Mouse (Mus musculus): ENCODE measurements around the gene Bptf. TPM values are rescaled to one million over a fixed set of nuclear protein-coding genes. Genes with fewer than 3 reads are reported as not detected.
"Not testable (repeated sequence)": the region's sequence is repeated elsewhere in the genome, so short reads cannot be mapped to it uniquely, and the experiment has no call there.

Bptf gene
- polyA plus RNA-seq, 1 experiment from 2014 or later: 25.5 TPM

- not testable (repeated sequence) for H3K27ac ChIP-seq; H3K9me3 ChIP-seq; H3K27me3 ChIP-seq (ENCODE audit: insufficient read depth, poor library complexity, severe bottlenecking); H3K36me3 ChIP-seq; DNase-seq (ENCODE audit: low spot score); H3K4me1 ChIP-seq; H3K4me3 ChIP-seq
- WGBS: 94% methylated on average over 10 of the region's 10 CpGs
Observed at GRCm38 (mm10) chr11:107136458-107136857, 4.5 kb upstream of the Bptf start.

- H3K4me1 ChIP-seq: peaks cover 6% of the 10 kb centered on the region; the same call in 1 of the 2 replicates
- H3K27me3 ChIP-seq (ENCODE audit: insufficient read depth, poor library complexity, severe bottlenecking): no peaks in the 10 kb centered on the region
- no peak overlapping the region for H3K4me3 ChIP-seq
- H3K27ac ChIP-seq: no peak overlapping the region
- no peaks in the 10 kb centered on the region for H3K36me3 ChIP-seq
- 56% methylated on average over 3 of the region's 3 CpGs for WGBS
- DNase-seq (ENCODE audit: low spot score): no peak
- H3K9me3 ChIP-seq: no peaks in the 10 kb centered on the region
Observed at GRCm38 (mm10) chr11:107135741-107136140, 3.8 kb upstream of the Bptf start.

GRCm38 (mm10) chr11:107132426-107132825, 499 bp upstream of the Bptf start:
- H3K27ac ChIP-seq: peak overlapping the region; percentile 99
- under 1% methylated on average over 16 of the region's 16 CpGs for WGBS
- peak overlapping the region; percentile 83 for H3K4me3 ChIP-seq
- H3K27me3 ChIP-seq (ENCODE audit: insufficient read depth, poor library complexity, severe bottlenecking): no peaks in the 10 kb centered on the region
- DNase-seq (ENCODE audit: low spot score): peak; percentile 80
- no peaks in the 10 kb centered on the region for H3K9me3 ChIP-seq
- H3K36me3 ChIP-seq: no peaks in the 10 kb centered on the region
- peaks cover 13% of the 10 kb centered on the region; the same call in 1 of the 2 replicates for H3K4me1 ChIP-seq

GRCm38 (mm10) chr11:107130879-107131748, 813 bp downstream of the Bptf start:
- peak; percentile 86 for DNase-seq (ENCODE audit: low spot score)
- Histone ChIP-seq H3K4me3 (peak overlapping the region; percentile 83), H3K27me3 (ENCODE audit: insufficient read depth, poor library complexity, severe bottlenecking) (no peaks in the 10 kb centered on the region), H3K4me1 (peaks cover 13% of the 10 kb centered on the region; the same call in 1 of the 2 replicates), H3K27ac (peak overlapping the region; percentile 99), H3K9me3 (no peaks in the 10 kb centered on the region), H3K36me3 (0 out of 2 replicates have a peak, but pooled peaks cover 3% of the 10 kb centered on the region)
- WGBS: under 1% methylated on average over 62 of the region's 65 CpGs

GRCm38 (mm10) chr11:107130221-107130788, 1.6 kb downstream of the Bptf start:
- Histone ChIP-seq H3K4me3 (peak overlapping the region; percentile 83), H3K4me1 (peaks cover 13% of the 10 kb centered on the region; the same call in 1 of the 2 replicates), H3K9me3 (no peaks in the 10 kb centered on the region), H3K27ac (peak overlapping the region; percentile 99), H3K27me3 (ENCODE audit: insufficient read depth, poor library complexity, severe bottlenecking) (no peaks in the 10 kb centered on the region), H3K36me3 (0 out of 2 replicates have a peak, but pooled peaks cover 3% of the 10 kb centered on the region)
- DNase-seq (ENCODE audit: low spot score): no peak
- WGBS: 3% methylated on average over 18 of the region's 18 CpGs

- WGBS: 33% methylated on average over 2 of the region's 2 CpGs
Observed at GRCm38 (mm10) chr11:107129641-107130040, 2.3 kb downstream of the Bptf start.

GRCm38 (mm10) chr11:107126716-107127115, 5.2 kb downstream of the Bptf start:
- peaks cover 25% of the 10 kb centered on the region for H3K4me1 ChIP-seq
- H3K4me3 ChIP-seq; H3K9me3 ChIP-seq; H3K27ac ChIP-seq; H3K36me3 ChIP-seq; DNase-seq (ENCODE audit: low spot score); H3K27me3 ChIP-seq (ENCODE audit: insufficient read depth, poor library complexity, severe bottlenecking): not testable (repeated sequence)
- 81% methylated on average over 2 of the region's 2 CpGs for WGBS

More at GRCm38 (mm10) chr11:107129641-107130040, 2.3 kb downstream of the Bptf start:
- DNase-seq (ENCODE audit: low spot score): no peak
- H3K4me1 ChIP-seq: peaks cover 17% of the 10 kb centered on the region
- peak overlapping the region; percentile 83 for H3K4me3 ChIP-seq
- 0 out of 2 replicates have a peak, but pooled peaks cover 3% of the 10 kb centered on the region for H3K36me3 ChIP-seq
- no peaks in the 10 kb centered on the region for H3K27me3 ChIP-seq (ENCODE audit: insufficient read depth, poor library complexity, severe bottlenecking)
- H3K27ac ChIP-seq: peak overlapping the region; percentile 99; the same call in 1 of the 2 replicates
- H3K9me3 ChIP-seq: no peaks in the 10 kb centered on the region

- 77% methylated on average over 4 of the region's 4 CpGs for WGBS
- DNase-seq (ENCODE audit: low spot score): no peak
- Histone ChIP-seq H3K27ac (no peak overlapping the region), H3K9me3 (no peaks in the 10 kb centered on the region), H3K36me3 (peaks cover 9% of the 10 kb centered on the region; the same call in 1 of the 2 replicates), H3K4me1 (peaks cover 24% of the 10 kb centered on the region), H3K27me3 (ENCODE audit: insufficient read depth, poor library complexity, severe bottlenecking) (no peaks in the 10 kb centered on the region), H3K4me3 (0 out of 2 replicates have a peak overlapping the region, but pooled peaks have one; percentile 12)
Observed at GRCm38 (mm10) chr11:107125011-107125410, 6.9 kb downstream of the Bptf start.

- 29% methylated on average over 7 of the region's 7 CpGs for WGBS
- H3K36me3 ChIP-seq: peaks cover 9% of the 10 kb centered on the region; the same call in 1 of the 2 replicates
- peaks cover 18% of the 10 kb centered on the region for H3K4me1 ChIP-seq
- peak overlapping the region; percentile 12 for H3K4me3 ChIP-seq
- peak overlapping the region; percentile 17; the same call in 1 of the 2 replicates for H3K27ac ChIP-seq
- no peaks in the 10 kb centered on the region for H3K27me3 ChIP-seq (ENCODE audit: insufficient read depth, poor library complexity, severe bottlenecking)
- H3K9me3 ChIP-seq: no peaks in the 10 kb centered on the region
- peak; percentile 79 for DNase-seq (ENCODE audit: low spot score)
Observed at GRCm38 (mm10) chr11:107124327-107124731, 7.6 kb downstream of the Bptf start.

GRCm38 (mm10) chr11:107117789-107118188, 14.1 kb downstream of the Bptf start:
- Histone ChIP-seq H3K4me1 (peaks cover 33% of the 10 kb centered on the region), H3K27me3 (ENCODE audit: insufficient read depth, poor library complexity, severe bottlenecking) (no peaks in the 10 kb centered on the region), H3K27ac (no peak overlapping the region), H3K9me3 (no peaks in the 10 kb centered on the region), H3K4me3 (no peak overlapping the region), H3K36me3 (peaks cover 6% of the 10 kb centered on the region; the same call in 1 of the 2 replicates)
- DNase-seq (ENCODE audit: low spot score): no peak
- 80% methylated on average over 12 of the region's 12 CpGs for WGBS

GRCm38 (mm10) chr11:107113881-107114557, 17.9 kb downstream of the Bptf start:
- no peaks in the 10 kb centered on the region for H3K27me3 ChIP-seq (ENCODE audit: insufficient read depth, poor library complexity, severe bottlenecking)
- DNase-seq (ENCODE audit: low spot score): no peak
- peaks cover 21% of the 10 kb centered on the region for H3K36me3 ChIP-seq
- 29% methylated on average over 10 of the region's 10 CpGs for WGBS
- H3K4me1 ChIP-seq: peaks cover 33% of the 10 kb centered on the region
- H3K27ac ChIP-seq: peak overlapping the region; percentile 17; the same call in 1 of the 2 replicates
- H3K9me3 ChIP-seq: no peaks in the 10 kb centered on the region
- no peak overlapping the region for H3K4me3 ChIP-seq

- 57% methylated on average over 4 of the region's 4 CpGs for WGBS
- Histone ChIP-seq H3K27me3 (ENCODE audit: insufficient read depth, poor library complexity, severe bottlenecking) (no peaks in the 10 kb centered on the region), H3K27ac (no peak overlapping the region), H3K4me3 (no peak overlapping the region), H3K36me3 (peaks cover 25% of the 10 kb centered on the region), H3K9me3 (no peaks in the 10 kb centered on the region), H3K4me1 (peaks cover 27% of the 10 kb centered on the region)
- no peak for DNase-seq (ENCODE audit: low spot score)
Observed at GRCm38 (mm10) chr11:107113112-107113511, 18.8 kb downstream of the Bptf start.

All from heart, embryonic 10.5 days (tissue).